Mouse (Mus musculus): ENCODE measurements around the gene Dnajc5. TPM values are rescaled to one million over a fixed set of nuclear protein-coding genes. Genes with fewer than 3 reads are reported as not detected.
A peak's percentile ranks its signal among the peaks of the same experiment; 100 is the strongest.

Gene Dnajc5
- polyA plus RNA-seq, 1 experiment from 2014 or later = 45.0 TPM

DNA sequence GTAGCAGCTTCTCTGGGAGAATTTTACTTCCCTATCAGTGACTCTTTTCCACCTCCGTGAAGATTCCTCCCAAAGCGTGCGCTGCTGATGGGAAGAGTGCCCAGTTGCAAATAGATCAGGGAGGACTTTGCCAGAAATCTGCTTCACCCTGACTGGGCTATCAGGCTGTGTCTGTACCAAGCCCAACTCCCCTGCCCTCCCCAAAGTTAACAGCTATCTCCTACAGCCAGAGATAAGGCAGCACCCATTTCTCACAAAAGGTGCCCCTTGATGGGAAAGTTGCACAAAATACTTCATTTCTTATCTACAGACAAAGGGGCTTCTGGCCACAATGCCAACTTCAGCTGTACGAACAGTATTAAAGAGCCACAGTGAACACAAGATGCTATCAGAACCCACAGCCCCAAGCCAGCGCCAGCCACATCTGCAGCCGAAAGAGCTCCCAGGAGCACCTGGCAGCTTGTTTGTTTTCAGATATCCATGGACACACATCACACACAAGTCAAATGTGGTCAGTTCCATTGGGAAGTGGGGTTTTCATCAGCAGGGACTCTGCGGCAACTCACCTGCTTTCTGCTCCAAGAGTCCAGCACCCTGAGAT, 57.8 kb downstream of the Dnajc5 start:
- Histone ChIP-seq H3K27me3 (replicated peaks) (no peaks in the 10 kb centered on the region), H3K4me1 (peaks cover 75% of the 10 kb centered on the region), H3K36me3 (peaks cover 17% of the 10 kb centered on the region), H3K9ac (peak overlapping the region; percentile 42), H3K27ac (peak overlapping the region; percentile 76), H3K4me2 (peak overlapping the region; percentile 92), H3K4me3 (no peak overlapping the region), H3K9me3 (replicated peaks) (no peaks in the 10 kb centered on the region)
- ATAC-seq = peak; percentile 42
- WGBS (ENCODE audit: insufficient replicate concordance) = 31% methylated on average over 7 of the region's 7 CpGs

DNA sequence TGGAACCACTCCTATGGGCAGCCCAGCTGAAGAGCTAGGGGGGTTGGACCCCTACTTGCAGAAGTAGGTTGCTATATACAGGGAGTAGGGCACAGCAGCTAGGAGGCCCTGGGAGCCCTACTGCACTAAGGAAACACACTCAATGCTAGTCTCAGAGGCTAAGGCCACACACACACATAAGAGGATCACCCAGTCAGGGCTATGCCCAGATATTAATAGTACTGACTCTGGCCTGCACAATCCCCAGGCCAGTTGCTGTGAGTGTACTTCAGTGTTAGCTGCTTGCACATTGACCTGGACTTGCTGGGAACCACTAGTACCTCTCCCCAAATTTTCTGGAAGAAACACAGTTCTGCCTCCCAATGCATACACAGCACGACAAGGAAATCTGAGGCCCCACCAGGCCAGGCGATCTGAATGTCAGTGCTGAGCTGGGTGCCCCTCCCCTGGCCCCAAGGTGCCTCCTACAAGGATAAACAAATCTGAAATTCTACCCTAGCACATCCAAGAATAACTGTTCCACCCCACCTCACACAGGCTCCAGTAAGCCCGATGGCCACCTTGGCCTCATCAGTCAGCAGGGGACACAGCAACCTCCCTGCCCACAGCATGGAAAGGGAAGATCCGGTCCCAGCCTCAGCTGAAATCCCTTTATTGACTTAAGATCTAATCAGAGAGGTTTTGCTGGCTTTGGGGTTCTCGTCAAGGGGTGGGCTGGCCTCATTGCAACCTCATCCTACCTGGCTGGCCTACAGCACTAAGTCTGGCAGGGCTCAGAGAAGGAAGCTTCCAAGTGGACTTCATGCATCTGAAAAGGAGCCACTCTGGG, 58.7 kb downstream of the Dnajc5 start:
- Histone ChIP-seq H3K27ac (peak overlapping the region; percentile 76), H3K27me3 (replicated peaks) (no peaks in the 10 kb centered on the region), H3K4me2 (peak overlapping the region; percentile 92), H3K9me3 (replicated peaks) (no peaks in the 10 kb centered on the region), H3K9ac (peak overlapping the region; percentile 42), H3K4me3 (no peak overlapping the region), H3K4me1 (peaks cover 68% of the 10 kb centered on the region), H3K36me3 (peaks cover 13% of the 10 kb centered on the region)
- 58% methylated on average over 5 of the region's 5 CpGs for WGBS (ENCODE audit: insufficient replicate concordance)
- ATAC-seq = no peak

GRCm38 (mm10) chr2:181579681-181580080, 59.4 kb downstream of the Dnajc5 start:
- Histone ChIP-seq H3K4me1 (peaks cover 62% of the 10 kb centered on the region), H3K9me3 (replicated peaks) (no peaks in the 10 kb centered on the region), H3K4me3 (no peak overlapping the region), H3K9ac (peak overlapping the region; percentile 39), H3K27ac (0 out of 2 replicates have a peak overlapping the region, but pooled peaks have one; percentile 76), H3K4me2 (peak overlapping the region; percentile 92), H3K36me3 (peaks cover 14% of the 10 kb centered on the region), H3K27me3 (replicated peaks) (no peaks in the 10 kb centered on the region)
- 86% methylated on average over 1 of the region's 1 CpGs for WGBS (ENCODE audit: insufficient replicate concordance)
- ATAC-seq = no peak

DNA sequence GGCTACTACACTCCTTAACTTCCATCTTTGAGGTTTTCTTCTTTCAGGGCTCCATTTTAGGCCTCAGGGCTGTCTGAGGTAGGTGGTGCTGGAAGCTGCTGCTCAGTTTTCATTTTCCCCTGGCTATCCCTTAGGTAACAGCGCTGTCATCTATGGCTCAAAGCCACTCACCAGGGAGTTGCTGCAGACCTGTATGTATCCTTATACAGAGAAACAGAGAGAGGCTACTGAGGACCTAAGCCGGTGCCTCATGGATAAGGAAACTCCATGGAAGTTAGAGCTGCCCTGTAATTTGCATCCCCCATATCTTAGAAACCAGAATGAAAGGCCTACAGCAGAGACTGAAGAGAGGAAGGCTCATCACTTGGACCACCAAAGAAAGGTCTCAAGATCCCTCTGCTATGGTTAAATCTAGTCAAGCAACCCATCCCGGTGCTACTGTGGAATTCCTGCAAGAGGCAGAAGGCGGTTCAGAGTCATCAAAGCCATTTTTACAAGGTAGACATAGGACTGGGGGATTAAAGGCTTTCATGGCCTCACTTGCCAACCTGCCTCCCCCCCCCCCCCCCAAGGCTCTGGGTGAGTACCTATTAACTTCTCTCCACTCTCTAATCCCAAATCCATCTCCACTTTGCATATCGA, 60.0 kb downstream of the Dnajc5 start:
- H3K36me3 ChIP-seq = peaks cover 18% of the 10 kb centered on the region
- peaks cover 62% of the 10 kb centered on the region for H3K4me1 ChIP-seq
- H3K4me3 ChIP-seq = peak overlapping the region; percentile 80
- H3K9me3 ChIP-seq (replicated peaks) = no peaks in the 10 kb centered on the region
- peak overlapping the region; percentile 83 for H3K9ac ChIP-seq
- no peaks in the 10 kb centered on the region for H3K27me3 ChIP-seq (replicated peaks)
- peak overlapping the region; percentile 95 for H3K27ac ChIP-seq
- 64% methylated on average over 5 of the region's 5 CpGs for WGBS (ENCODE audit: insufficient replicate concordance)
- no peak for ATAC-seq
- H3K4me2 ChIP-seq = peak overlapping the region; percentile 92

GRCm38 (mm10) chr2:181581016-181581401, 60.7 kb downstream of the Dnajc5 start:
- H3K4me2 ChIP-seq = peak overlapping the region; percentile 92
- peaks cover 26% of the 10 kb centered on the region for H3K36me3 ChIP-seq
- no peaks in the 10 kb centered on the region for H3K27me3 ChIP-seq (replicated peaks)
- no peaks in the 10 kb centered on the region for H3K9me3 ChIP-seq (replicated peaks)
- peak overlapping the region; percentile 83 for H3K9ac ChIP-seq
- WGBS (ENCODE audit: insufficient replicate concordance) = under 1% methylated on average over 11 of the region's 11 CpGs
- ATAC-seq = peak; percentile 79
- H3K4me1 ChIP-seq = peaks cover 57% of the 10 kb centered on the region
- peak overlapping the region; percentile 80 for H3K4me3 ChIP-seq
- H3K27ac ChIP-seq = peak overlapping the region; percentile 95

DNA sequence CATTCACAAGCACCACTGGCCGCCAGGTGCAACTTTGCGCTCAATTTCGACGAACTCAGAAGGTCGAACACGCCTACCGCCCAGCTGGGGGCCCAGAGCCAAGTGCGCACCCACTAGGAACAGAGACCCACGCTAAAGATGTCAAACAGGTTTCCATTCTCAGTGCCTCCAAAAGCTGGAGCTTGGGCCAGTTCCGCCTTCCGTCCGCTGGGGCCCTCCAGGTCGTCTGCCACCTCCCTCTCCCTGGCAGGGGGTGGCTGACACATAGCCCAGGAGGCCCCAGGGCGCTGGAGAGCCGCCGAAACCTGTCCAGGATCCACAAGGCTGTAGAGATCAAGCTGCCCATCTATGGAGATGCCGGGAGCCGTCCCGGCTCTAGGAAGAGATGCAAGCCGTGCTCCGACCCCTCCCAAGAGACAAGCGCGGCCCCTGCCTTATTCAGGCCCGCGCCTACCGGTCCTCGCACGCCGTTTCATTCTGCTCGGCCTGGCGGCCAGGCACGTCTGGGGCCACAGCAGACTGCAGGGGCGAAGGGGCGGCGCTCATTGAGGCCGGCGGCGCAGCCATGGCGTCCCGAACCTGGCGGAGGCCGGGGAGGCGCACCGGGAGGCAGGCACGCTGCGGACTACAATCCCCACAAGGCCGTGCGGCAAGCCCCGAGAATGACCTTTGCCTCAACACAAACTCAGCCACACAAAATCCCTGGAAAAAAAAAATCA, 61.3 kb downstream of the Dnajc5 start:
- H3K36me3 ChIP-seq = peaks cover 31% of the 10 kb centered on the region
- under 1% methylated on average over 49 of the region's 49 CpGs for WGBS (ENCODE audit: insufficient replicate concordance)
- ATAC-seq = peak; percentile 80
- H3K4me3 ChIP-seq = peak overlapping the region; percentile 80
- H3K27ac ChIP-seq = peak overlapping the region; percentile 95
- H3K9ac ChIP-seq = peak overlapping the region; percentile 83
- H3K27me3 ChIP-seq (replicated peaks) = no peaks in the 10 kb centered on the region
- H3K9me3 ChIP-seq (replicated peaks) = no peaks in the 10 kb centered on the region
- H3K4me2 ChIP-seq = peak overlapping the region; percentile 92
- peaks cover 52% of the 10 kb centered on the region for H3K4me1 ChIP-seq

GRCm38 (mm10) chr2:181582358-181582757, 62.1 kb downstream of the Dnajc5 start:
- Histone ChIP-seq H3K4me2 (peak overlapping the region; percentile 92), H3K27ac (peak overlapping the region; percentile 95; the same call in 1 of the 2 replicates), H3K4me1 (peaks cover 44% of the 10 kb centered on the region), H3K36me3 (peaks cover 39% of the 10 kb centered on the region), H3K9me3 (replicated peaks) (no peaks in the 10 kb centered on the region), H3K9ac (no peak overlapping the region), H3K4me3 (peak overlapping the region; percentile 80), H3K27me3 (replicated peaks) (no peaks in the 10 kb centered on the region)
- ATAC-seq = no peak
- 87% methylated on average over 2 of the region's 2 CpGs for WGBS (ENCODE audit: insufficient replicate concordance)

- Histone ChIP-seq H3K9me3 (replicated peaks) (no peaks in the 10 kb centered on the region), H3K4me2 (0 out of 2 replicates have a peak overlapping the region, but pooled peaks have one; percentile 92), H3K27ac (0 out of 2 replicates have a peak overlapping the region, but pooled peaks have one; percentile 95), H3K36me3 (peaks cover 44% of the 10 kb centered on the region), H3K4me3 (no peak overlapping the region), H3K4me1 (peaks cover 38% of the 10 kb centered on the region), H3K9ac (no peak overlapping the region), H3K27me3 (replicated peaks) (no peaks in the 10 kb centered on the region)
- ATAC-seq = no peak
- WGBS (ENCODE audit: insufficient replicate concordance) = 74% methylated on average over 1 of the region's 1 CpGs
These were observed 62.7 kb downstream of the Dnajc5 start for GRCm38 (mm10) chr2:181582939-181583338.

GRCm38 (mm10) chr2:181583460-181584257, 63.4 kb downstream of the Dnajc5 start:
- WGBS (ENCODE audit: insufficient replicate concordance) = 75% methylated on average over 3 of the region's 3 CpGs
- Histone ChIP-seq H3K27me3 (replicated peaks) (no peaks in the 10 kb centered on the region), H3K36me3 (peaks cover 51% of the 10 kb centered on the region), H3K9ac (no peak overlapping the region), H3K9me3 (replicated peaks) (no peaks in the 10 kb centered on the region), H3K4me1 (peaks cover 31% of the 10 kb centered on the region), H3K27ac (no peak overlapping the region), H3K4me3 (no peak overlapping the region), H3K4me2 (no peak overlapping the region)
- no peak for ATAC-seq

DNA sequence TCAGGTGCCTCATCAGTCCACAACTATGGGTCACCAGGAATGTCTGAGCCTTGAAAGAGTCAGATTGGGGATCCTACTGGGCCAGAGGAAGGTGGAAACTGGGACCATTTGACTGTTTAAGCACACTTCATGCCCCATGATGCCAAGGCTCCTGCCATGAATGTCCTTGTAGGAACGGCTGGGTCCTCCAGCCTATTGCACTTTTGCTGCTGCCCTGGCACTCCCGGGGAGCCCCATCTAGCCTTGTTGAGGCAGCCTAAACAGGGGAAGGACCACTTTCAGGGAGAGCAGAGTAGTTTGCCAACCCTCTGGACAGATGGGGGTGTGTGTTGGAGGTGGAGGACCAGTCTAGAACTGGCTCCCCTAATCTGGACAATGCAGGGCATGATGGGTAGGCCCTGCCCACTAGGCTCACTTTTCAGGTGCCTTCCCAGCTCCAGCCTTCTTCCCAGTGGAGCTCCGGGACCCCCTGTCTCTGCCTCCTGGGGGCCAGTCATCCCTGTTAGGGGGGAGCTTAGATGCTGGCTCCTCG, 64.2 kb downstream of the Dnajc5 start, which contains the start of gene Uckl1:
Gene Uckl1, minus strand, starts transcription at position 482 of the 532 bp plus-strand sequence.
- H3K4me2 ChIP-seq = no peak within 1 kb of the TSS
- 76% methylated on average over 4 of the region's 4 CpGs for WGBS (ENCODE audit: insufficient replicate concordance)
- H3K4me3 ChIP-seq = no peak within 1 kb of the TSS
- ATAC-seq = no peak
- no peaks in the 10 kb centered on the region for H3K27me3 ChIP-seq (replicated peaks)
- H3K9ac ChIP-seq = no peak within 1 kb of the TSS
- no peak within 1 kb of the TSS for H3K27ac ChIP-seq
- peaks cover 59% of the 10 kb centered on the region for H3K36me3 ChIP-seq
- H3K4me1 ChIP-seq = peaks cover 23% of the 10 kb centered on the region
- no peaks in the 10 kb centered on the region for H3K9me3 ChIP-seq (replicated peaks)
